Mouse (Mus musculus) granulocyte monocyte progenitor cell, adult 5-6 weeks (primary cell): ENCODE measurements around the gene Olfr463. TPM values are rescaled to one million over a fixed set of nuclear protein-coding genes. Genes with fewer than 3 reads are reported as not detected.
"Not testable (repeated sequence)": the region's sequence is repeated elsewhere in the genome, so short reads cannot be mapped to it uniquely, and the experiment has no call there.

Experiments used
- ATAC-seq: replicated peaks from 2 replicates; pipeline ENCODE4 v1.8.0; 2016; ENCODE audit warnings: mild to moderate bottlenecking, moderate TSS enrichment, inconsistent platforms; ENCODE audit not compliant: poor library complexity, severe bottlenecking
- total RNA-seq, 2 experiments: library from RNA; stranded (forward) in 1 of 2; stranded (reverse) in 1 of 2; fragments of 200-712, 200-1000 nt in 1 of 2; fragments of >200 nt in 1 of 2; fragmentation: Nextera tagmentation in 1 of 2; gene quantifications; 2 replicates each; pipeline ENCODE4 v1.2.3; 2014 to 2017

Gene Olfr463
- total RNA-seq (2014; fragmentation: Nextera tagmentation) (not detected in 2 replicates), total RNA-seq (2017) (not detected in 2 replicates)

DNA sequence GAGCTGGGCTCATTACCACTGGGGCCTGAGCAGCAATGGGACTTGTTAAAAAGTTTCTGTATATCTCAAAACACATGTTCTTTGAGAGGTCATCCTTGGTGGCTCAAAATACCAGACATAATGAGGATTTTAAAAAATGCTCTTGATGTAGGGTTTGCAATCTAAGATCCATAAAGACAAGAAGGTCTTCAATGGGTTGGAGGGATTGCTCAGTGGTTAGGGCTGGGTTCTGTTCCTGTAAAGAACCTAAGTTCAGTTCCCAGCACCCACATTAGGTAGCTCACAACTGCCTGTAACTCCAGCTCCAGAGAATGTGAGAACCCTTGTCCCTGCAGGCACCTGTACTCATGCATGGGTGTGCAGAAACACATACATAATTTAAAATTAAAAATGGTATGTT lies at the start of gene Olfr463:
Gene Olfr463 (minus strand): TSS at position 101 of the 400 bp plus-strand sequence.
- no peak for ATAC-seq

- no peak for ATAC-seq
Observed at GRCm38 (mm10) chr11:87935467-87935866, 38.3 kb upstream of the Olfr463 start.

GRCm38 (mm10) chr11:87933731-87934130 lies 36.5 kb upstream of the Olfr463 start:
- ATAC-seq: no peak

GRCm38 (mm10) chr11:87930348-87930747 lies 33.2 kb upstream of the Olfr463 start:
- ATAC-seq: no peak

- no peak for ATAC-seq
Observed at GRCm38 (mm10) chr11:87920966-87921365, 23.8 kb upstream of the Olfr463 start, which contains the start of gene Olfr464. Olfr464 (minus strand) TSS chr11:87920967.

DNA sequence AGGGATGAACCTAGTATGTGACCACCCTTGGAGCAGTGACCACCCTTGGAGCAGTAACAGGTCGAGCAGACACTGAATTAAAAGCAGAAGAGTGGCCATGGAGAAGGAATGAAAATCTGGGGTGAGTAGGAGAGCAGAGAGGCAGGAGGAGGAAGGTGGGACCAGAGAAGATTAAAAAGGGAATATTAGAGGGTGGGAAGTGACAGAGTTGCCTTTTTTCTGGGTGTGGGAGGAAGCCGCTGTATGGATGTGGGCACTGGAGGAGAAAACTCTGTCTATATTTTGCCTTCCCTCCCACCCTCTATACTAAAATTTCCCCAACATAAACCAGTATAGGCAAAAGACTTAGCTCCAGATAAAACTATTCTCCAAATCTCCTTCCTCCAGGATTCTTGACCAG lies 23.1 kb upstream of the Olfr463 start:
- no peak for ATAC-seq

GRCm38 (mm10) chr11:87916005-87916404 lies 18.8 kb upstream of the Olfr463 start:
- no peak for ATAC-seq

DNA sequence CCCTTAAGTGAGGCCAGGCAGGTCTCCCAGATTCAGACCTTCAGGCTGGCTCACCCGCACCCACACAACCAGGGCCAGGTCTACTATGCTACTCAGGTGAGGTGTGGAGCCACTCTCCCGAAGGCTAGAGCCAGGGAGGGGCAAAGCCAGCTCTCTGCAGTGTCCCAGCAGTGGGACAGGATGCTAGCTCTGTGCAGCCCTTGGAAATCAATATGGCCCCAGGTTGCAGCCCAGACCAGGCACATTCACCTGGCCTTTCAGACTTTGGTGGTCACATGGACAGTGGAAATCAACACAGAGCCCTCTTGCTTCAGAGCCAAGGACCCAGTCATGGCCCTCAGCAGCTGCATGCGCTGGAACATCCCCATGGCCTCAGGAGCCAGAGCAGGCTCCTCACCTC lies 7.1 kb upstream of the Olfr463 start:
- no peak for ATAC-seq

DNA sequence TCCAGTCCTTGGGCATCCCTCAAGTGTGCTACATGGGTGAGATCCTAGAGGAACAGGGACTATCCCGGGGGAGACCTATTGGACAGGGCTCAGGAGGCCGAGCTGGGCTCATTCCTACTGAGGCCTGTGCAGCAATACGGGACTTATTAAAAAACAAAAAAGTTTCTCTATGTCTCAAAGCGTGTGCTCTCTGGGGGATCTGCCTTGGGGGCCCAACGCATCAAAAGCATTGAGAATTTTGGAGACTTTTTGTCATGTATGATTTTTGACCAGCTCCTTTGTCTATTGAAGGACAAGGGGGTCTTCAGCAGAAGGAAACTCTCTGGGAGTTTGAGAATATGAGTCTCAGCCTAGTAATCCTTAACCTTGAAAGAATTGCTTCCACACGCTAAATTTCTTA lies 5.0 kb downstream of the Olfr463 start, which contains the start of gene Olfr462:
Gene Olfr462 (minus strand): TSS at position 101 of the 400 bp plus-strand sequence.
- ATAC-seq: no peak

GRCm38 (mm10) chr11:87884856-87885255 lies 12.3 kb downstream of the Olfr463 start:
- no peak for ATAC-seq

- peak; percentile 30; the same call in 1 of the 2 replicates for ATAC-seq
Observed at GRCm38 (mm10) chr11:87883493-87883892, 13.7 kb downstream of the Olfr463 start.

DNA sequence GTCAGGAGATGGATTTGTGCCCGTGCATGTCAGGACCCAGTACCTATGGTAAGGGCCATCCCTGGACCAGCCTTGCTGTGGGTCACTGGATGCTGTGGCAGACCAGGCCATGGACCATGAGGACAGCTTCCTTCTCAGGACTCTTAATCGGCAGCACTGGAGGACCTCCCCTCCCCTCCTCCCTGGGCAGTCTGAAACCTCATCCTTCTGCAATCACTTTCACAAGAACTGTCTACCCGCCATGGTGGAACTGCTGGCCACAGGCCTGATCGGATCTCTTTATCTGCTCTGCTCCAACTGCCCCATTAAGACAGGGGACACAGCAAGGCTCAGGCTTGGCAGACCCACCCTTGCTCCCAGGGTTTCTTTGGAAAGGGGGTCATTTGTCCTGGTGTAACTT lies 15.5 kb downstream of the Olfr463 start:
- ATAC-seq: peak; percentile 55

DNA sequence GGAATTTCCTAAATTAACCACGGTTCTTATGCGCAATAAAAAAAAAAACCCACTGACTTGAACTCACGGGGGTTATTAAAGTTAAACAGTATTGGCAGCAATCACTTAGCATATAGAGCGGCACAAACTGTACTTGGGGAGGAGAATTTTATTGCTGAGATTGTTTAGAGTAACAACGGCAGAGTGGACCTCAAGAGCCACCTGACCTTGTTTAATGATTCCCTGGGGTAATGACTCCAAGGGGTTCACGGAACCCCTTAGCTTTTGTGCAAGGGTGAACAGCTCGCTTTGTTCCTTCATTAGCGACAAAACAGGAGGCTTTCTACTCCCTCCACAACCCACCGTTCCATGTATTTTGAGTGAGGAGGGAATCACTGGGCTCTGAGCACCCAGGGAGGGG lies 17.4 kb downstream of the Olfr463 start:
- no peak for ATAC-seq

DNA sequence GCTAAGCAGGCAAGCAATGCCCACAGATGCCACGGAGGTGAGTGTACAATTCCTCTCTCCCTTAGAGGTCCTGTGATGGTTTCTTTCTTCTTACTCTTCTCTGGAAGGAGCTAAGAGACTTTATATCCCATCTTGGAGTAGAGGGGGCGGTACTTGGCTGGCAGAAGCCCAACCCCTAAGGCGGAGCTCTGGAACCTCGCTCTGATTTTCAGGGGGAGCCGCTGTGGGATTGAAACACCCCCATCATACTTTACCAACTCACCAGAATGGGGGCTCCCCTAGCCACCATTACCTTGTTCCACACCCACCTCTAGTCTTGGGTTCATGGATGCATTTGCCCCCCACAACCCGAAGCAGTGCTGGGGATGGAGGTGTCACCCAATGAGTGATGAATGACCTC lies 21.8 kb downstream of the Olfr463 start, which contains the start of gene Epx:
Gene Epx (minus strand): TSS at position 101 of the 400 bp plus-strand sequence.
- no peak for ATAC-seq

GRCm38 (mm10) chr11:87871766-87872165 lies 25.4 kb downstream of the Olfr463 start:
- ATAC-seq: no peak

GRCm38 (mm10) chr11:87870096-87870495 lies 27.1 kb downstream of the Olfr463 start:
- ATAC-seq: no peak

- not testable (repeated sequence) for ATAC-seq
Observed at GRCm38 (mm10) chr11:87866891-87867290, 30.3 kb downstream of the Olfr463 start.

DNA sequence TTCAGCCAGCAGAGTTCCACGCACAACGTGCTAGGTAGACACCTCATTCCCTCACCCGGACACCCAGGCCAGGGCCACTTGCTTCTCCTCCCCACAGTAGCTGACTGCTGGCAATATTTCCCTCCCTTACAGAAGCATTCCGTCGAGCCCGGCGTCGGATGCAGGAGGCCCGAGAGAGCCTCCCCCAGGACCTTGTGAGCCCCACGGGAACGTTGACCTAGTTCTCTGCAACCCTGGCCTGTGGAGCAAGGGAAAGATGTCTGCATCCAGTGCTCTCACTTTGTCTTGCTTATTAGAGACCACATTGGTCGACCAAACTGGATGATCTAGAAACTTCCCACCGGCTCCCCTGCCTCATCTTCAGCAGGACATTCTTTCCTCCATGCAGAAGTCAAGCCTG lies 34.4 kb downstream of the Olfr463 start:
- ATAC-seq: no peak

DNA sequence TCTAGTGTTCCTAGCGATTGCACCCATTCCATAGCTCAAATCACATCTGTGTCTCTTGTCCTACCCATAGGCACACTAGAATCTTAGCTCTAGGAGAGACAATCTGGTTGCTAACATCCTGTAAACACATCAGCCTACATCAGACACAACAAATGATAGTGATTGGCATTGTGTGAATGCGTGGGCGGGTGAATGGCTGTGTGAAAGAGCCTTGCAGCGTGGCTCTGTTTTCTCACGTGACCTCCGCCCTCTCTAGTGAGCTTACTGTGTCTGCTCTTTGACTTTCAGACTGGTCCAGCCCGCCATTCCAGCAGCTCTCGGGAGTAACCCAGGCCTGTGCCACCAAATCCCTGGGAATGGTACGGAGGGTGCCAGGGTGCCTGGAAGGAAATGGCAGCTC lies 36.8 kb downstream of the Olfr463 start:
- ATAC-seq: no peak

DNA sequence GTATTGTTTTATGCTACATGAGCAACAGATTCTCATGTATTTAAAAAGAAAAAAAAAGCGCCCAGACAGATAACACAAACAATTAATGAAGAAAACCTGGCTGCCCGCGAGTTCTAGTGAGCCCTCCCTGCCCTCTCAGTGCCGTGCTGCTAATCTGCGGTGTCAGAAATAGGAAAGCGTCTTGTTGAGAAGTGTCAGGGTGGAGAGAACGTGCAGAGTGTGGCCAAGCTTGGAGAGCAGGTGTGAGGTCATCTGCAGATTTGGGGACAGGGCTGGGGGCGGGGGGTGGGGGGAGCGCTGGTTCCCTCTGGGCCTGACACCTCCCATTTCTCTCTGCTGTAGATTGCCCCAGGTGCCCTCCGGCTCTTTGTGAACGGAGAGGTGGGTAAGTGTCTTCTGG lies 37.9 kb downstream of the Olfr463 start:
- ATAC-seq: no peak

- ATAC-seq: no peak
Observed at GRCm38 (mm10) chr11:87854550-87854949, 42.6 kb downstream of the Olfr463 start.

DNA sequence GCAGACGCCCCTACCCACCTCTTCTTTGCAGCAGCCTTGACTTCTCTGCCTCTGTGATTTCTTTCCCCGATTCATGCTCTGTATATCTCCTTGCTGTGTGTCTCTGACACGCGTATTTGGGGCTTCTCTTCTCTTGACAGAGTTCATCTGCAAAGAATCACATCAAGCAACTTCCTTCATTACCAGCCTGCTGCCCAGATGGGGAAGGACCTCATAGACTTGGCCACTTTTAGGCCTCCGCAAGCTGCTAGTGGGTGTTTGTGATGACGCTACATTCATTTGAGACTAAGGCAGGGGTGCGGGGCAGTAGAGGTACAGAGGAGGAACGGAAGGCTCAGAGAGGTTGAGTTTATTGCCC lies 43.6 kb downstream of the Olfr463 start:
- ATAC-seq: no peak
